Mouse (Mus musculus): ENCODE results near the gene Kank1.

Kank1 gene

DNA sequence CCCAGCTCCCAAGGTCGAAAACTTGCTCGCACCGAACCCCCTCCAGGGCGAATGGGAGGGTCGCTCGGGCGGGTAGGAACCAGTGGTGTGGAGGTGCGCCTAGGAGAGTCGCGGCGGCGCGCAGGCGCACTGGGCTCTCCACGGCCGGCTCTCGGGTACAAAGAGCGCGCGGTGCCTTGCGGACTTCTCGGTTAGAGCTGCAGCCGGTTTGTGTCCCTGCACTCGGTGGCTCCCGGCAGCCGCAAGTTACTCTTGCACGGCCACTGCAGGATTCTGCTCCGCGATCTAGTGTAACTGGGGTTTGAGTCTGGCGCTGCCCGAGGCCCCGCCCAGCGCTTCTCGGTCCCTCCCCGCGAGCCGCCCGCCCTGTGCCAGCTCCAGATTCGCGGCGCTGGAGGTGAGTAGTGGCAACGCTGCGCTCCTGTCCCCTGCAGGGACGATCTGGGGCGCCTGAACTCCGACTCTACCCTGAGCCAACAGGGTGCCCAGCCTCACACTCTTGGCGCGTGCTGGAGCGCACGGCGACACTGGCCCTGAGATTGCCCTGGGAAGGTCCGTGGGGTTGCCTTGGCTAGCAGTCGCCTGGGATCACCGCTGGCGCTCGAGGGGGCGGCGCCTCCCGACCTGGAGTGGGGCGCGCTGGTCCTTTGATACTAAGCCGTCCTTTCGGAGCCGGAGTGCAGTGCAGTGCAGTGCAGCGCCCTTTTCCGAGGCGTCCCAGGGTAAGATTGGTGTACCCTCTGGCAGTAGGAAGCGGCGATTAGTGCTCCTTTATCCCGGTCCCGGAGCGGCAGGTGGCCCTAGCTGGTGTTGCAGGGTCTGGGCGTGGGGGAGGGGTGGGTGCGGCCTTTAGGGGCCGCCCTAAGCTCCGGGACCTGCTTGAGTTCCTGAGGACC, at the start of gene Kank1:
TSS of gene Kank1 (plus strand) at position 380 of the 896 bp plus-strand sequence.
- peak; percentile 76 to 87 for DNase-seq

DNA sequence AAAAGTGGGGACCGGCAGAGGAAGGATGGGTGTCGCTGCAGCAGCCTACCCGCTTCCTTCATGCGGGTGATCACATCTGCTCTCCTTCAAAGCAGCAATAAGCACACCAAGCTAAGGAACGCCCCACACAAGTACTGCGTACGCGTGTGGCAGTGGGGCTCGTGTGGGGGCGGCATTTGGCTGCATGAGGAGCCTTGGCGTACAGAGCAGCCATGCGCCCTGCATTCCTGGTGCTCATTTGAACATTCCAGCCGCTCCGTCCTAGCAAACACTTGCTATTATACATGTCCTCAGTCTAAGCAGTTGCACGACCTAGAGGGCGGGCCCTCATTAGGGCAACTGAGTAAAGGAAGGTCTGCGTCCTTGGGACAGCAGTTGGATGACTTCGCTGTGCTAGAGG, 49.1 kb upstream of the Kank1 start:
- peak; percentile 43 to 53 for DNase-seq

DNA sequence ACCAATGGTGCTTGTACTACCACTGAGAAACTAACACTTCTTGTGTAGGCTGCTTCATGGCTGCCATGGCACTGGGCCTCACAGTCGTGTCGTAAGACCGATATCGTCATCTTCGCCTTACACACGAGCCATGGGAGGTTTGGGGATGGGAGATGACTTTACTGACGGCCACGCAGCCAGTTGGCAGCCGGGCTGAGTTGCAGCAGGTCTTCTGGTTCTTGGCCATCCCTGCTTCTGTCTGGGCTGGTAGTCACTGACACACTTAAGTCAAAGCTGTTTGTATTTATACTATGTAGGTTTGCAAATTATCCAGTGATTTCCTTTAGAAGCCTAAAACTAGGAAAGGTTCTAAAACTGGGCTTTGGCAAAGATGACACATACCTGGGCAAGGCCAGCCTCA, 43.0 kb upstream of the Kank1 start:
- no peak for DNase-seq

DNA sequence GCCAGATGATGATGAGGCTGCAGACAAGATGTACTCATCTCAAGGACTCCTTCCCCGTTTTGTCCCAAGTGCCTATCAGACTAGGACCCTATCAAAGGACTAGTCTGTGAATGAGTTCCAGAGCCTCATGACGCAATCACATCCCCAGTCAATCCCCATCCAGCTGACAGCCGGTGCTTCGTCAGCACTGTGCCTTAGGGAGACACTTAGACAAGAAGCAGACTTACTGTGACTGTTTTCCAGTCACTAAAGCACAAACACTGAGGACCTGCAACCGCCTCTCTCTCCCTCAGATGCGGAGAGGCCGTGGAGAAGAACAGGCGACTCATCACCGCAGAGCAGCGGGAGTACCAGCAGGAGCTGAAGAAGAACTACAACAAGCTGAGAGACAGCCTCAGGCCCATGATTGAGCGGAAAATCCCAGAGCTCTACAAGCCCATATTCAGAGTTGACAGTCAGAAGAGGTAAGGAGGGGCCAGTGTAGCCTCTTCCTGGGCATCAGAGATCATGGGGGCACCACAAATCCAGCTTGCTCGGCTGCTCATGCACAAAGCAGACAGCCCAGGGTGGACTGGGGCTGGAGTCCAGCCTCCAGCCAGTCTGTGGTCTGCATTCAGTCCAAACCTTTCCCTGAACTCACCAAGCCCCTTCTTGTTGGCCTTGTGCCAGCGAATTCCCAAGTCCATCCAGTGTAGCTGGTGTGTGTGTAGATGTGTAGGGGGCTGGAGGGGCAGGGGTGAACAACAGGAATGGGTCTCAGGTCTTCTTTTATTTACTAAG, 36.5 kb upstream of the Kank1 start:
- peak; percentile 80 to 81 for DNase-seq

GRCm38 (mm10) chr19:25203077-25203476, 33.7 kb upstream of the Kank1 start:
- peak; percentile 34 to 35 for DNase-seq

DNA sequence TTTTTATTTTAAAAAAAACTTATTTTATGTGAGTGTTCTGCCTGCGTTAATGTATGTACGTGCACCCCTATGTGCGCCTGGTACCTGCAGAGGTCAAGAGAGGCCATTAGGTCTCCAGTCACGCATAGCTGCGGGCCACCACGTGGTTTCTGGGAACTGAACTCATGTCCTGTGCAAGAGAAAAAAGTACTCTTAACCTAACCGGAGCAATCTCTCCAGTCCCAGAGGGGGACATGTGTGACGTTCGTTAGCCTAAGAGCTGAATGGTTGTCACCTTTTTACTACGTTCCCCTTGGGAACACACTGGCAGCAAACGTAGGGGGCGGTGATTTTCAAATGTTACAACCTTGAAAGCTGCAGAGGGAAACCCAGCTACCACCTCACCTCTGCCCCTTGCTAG, 29.8 kb upstream of the Kank1 start:
- DNase-seq: peak; percentile 31 to 54

DNA sequence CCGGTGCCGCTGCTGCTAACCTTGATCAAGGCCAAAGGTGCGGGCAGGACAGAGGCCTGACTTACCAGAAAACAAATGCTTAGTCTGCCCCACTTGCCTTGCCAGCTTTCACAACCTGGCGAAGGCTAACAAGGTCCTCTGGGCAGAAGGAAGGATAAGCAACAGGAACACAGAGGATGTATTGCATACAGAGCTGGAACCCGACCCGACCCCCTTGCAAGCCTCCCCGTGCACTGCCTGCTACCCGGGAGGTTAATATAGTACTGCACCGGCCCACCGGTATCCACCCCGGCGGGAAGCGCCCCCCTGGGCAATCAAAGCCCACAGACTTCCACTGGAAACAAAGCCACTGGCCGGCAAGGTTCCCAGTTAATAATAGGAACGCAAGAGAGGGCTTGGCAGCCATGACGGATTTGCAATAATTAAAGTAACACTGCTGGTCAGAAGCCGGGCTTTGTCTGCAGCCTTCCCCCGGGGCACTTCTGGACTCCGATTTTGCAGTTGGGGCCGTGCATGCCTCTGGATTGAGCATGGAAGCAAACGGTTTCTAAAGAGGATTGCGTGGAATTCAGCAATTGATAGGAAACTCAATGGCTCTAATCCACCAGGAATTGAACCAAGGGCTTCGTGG, 28.9 kb upstream of the Kank1 start:
- DNase-seq: peak; percentile 46 to 55

DNA sequence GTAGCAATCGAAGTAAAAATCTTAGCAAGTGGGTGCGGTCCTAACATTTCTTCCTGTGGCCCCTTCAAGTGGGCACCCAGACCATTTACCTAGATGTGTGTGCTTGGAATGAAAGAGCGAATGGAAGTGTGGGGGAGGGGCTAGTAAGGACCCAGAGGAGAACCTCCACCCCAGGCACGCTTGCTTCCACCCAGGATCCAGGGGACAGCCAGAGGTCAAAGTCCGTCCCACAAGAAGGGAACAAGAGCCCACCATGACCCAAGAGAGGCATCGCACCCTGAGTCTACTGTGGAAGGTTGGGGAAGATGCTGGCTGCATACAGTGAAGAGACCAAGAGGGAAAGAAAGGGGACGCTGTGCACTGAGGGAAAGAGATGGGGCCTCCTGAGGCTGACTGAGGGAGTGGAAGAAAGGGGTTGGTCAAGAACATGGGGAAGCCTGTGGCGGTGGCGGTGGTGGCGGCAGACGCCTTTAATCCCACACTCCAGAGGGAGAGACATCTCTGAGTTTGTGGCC, 28.1 kb upstream of the Kank1 start:
- no peak for DNase-seq

DNA sequence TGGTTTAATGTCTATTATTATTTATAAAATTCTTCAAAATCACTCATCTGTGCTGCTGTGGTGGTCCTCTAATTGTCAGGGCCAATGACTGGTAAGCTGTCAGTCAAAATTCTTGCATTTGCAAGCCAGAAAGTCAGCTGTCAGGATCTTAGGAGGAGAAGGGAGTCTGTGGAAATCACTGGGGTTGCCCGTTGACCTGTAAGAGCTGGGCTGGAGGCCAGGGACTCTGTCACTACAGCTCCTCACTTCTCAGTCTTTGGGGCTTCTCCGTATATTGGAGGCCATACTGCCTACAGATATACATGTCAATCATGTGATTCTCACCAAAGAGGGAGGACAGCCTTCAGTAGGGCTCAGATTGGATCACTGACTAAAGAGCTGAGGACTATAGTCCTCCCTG, 16.2 kb upstream of the Kank1 start:
- peak; percentile 82 to 86 for DNase-seq

GRCm38 (mm10) chr19:25221964-25222640, 14.7 kb upstream of the Kank1 start:
- DNase-seq: peak; percentile 75 to 89

GRCm38 (mm10) chr19:25230058-25230974, 6.5 kb upstream of the Kank1 start:
- DNase-seq: no peak

GRCm38 (mm10) chr19:25230975-25231334, 5.8 kb upstream of the Kank1 start:
- DNase-seq: no peak

DNA sequence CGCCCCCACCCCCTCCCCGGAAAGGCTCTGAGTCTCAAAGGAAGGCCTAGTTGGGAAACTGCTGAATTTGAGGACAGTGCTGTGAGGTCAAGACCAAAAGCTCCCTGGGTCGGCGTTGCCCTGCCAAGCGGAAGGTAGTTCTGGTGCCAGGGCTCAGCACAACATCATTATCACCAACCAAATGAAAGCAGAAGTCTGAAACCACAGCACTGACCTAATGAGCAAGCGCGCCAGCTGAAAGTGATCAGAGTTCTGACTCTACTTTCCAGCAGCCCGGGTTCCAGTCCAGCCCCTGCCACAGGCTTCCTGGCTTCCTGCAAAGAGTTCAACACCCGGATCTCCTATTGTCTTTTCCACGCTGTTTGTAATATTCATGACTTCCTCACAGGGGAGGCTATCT, 4.7 kb upstream of the Kank1 start:
- no peak for DNase-seq

- peak; percentile 76 to 83 for DNase-seq
Observed at GRCm38 (mm10) chr19:25237492-25238040, 791 bp downstream of the Kank1 start.

GRCm38 (mm10) chr19:25238121-25238520, 1.3 kb downstream of the Kank1 start:
- no peak for DNase-seq

- DNase-seq: peak in 1 of 2 experiments; percentile 64
Observed at GRCm38 (mm10) chr19:25243566-25243965, 6.8 kb downstream of the Kank1 start.

DNA sequence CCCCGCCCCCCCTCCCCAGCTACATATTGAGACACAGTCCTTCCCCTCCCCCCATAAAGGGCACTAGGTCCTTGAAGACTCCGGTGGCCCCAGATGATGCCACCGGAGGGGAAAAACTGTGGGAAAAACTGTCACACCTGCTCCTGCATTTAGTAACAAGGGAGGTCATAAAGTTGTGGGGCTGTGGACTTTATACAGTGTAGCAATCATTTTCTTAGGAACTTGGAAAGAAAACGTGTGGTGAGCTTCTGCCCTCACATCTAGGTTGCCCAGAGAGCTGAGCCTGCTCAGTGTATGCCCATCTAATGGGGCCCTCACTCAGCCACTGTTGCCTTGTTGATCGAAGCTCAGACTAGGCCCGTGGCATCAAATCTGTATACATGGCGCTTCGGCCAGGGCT, 9.3 kb downstream of the Kank1 start:
- DNase-seq: no peak

DNA sequence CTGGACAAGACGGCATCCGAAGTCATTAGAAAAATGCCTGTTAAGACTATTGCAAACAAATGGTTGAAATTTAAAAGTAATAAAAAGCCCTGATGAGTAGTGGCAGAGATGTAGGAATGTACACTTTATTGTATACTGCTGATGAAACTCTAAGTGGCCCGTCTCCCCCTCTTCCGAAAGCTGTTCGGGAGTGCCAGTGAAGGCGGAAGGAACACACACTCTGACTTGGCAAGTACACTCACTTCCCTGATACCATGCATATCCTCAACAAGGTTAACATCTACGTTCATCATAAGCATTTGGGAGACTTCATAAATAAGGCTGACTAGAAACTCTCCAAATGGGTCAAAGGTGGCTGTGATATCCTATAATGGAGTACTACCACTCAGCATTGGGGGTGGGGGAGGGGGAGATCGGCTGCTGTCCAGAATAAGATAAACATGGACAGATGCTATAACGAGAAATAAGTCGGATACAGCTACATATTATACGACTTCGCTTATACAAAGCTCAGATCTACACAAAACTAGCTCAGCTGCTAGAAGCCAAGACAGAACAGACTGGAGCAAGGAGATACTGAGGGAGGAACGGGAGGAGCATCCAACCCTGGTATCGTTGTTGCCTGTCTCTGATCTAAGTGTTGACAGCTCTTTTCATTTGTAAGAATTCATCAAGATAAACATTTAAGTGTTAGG, 11.2 kb downstream of the Kank1 start:
- DNase-seq: no peak

DNA sequence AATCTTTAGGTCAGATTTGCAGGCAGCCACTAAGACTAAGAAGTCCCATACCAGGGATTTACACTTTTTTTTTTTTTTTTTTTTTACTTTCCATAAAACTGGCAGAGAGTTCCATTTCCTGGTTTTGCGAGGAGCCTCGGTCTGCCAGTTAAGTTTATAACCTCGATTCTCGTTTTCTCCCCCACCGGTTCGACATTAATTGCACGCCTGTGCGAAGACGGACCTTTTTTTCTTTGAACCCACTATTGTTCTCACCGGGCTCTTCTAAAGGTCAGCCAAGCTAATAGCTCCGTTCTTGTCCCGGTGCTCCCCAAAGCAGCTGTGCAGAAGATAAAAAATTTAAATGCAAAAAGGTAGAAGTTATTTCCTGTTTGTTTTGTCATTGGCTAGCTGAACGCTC, 12.5 kb downstream of the Kank1 start:
- DNase-seq: peak; percentile 44 to 45

- peak in 1 of 2 experiments; percentile 35 for DNase-seq
Observed at GRCm38 (mm10) chr19:25251610-25252140, 14.9 kb downstream of the Kank1 start.
